Mouse (Mus musculus): Measurements from ENCODE around the gene Gse1. TPM values are rescaled to one million over a fixed set of nuclear protein-coding genes. Genes with fewer than 3 reads are reported as not detected.

Gene Gse1
- total RNA-seq, 1 experiment: 21.4 TPM

DNA sequence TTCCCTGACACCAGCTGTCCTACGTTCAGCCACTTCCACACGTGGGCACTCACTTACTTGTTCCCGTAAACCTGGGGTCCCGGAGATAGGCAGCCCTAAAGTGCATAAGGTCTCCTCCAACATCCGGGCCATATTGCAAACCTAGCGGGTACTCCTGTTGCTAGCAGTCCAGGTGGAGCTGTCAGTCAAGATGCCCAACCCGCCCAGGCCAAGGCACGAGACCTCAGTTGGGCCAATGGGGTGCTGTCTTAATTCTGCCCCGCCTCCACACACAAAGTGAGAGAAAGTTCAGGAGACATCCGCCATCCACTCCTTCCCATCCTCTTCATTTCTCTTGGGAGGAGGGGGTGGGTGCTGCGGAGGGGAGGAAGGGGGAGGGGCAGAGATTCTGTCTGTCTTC is 398.2 kb downstream of the Gse1 start:
- Histone ChIP-seq H3K9me3 (ENCODE audit: control insufficient read depth, insufficient read depth, low read depth, low read length) (no peaks in the 10 kb centered on the region), H3K27ac (ENCODE audit: insufficient read depth, low read depth, low read length, poor library complexity, severe bottlenecking) (peak overlapping the region; percentile 71; the same call in 1 of the 2 replicates), H3K36me3 (ENCODE audit: control insufficient read depth, insufficient read depth, low read length, poor library complexity, severe bottlenecking) (no peaks in the 10 kb centered on the region; the same call in 1 of the 2 replicates), H3K4me1 (ENCODE audit: control insufficient read depth in 2 of 2, insufficient read depth in 2 of 2, low read length in 2 of 2, poor library complexity in 1 of 2) (peaks cover 5 to 31% of the 10 kb centered on the region in 2 experiments; a peak in 3 of 4 replicates), H3K9ac (ENCODE audit: insufficient read depth, low read depth, low read length, poor library complexity, severe bottlenecking) (peak overlapping the region; percentile 76; the same call in 1 of the 2 replicates), H3K4me3 (ENCODE audit: insufficient read depth in 1 of 2, low read depth in 1 of 2, low read length in 2 of 2, poor library complexity in 1 of 2, severe bottlenecking in 1 of 2) (peak overlapping the region; percentile 57)
- in situ Hi-C loops (cut with MboI; ENCODE audit: low sequenced_read_pairs in 2 of 2, unreplicated experiment in 2 of 2): no loop called here
- no peak for TF ChIP-seq HCFC1 (IDR thresholded peaks at IDR 0.05; ENCODE audit: borderline replicate concordance, insufficient read depth, low read length)
- peak; percentile 78 for DNase-seq (ENCODE audit: low read depth, low spot score)

DNA sequence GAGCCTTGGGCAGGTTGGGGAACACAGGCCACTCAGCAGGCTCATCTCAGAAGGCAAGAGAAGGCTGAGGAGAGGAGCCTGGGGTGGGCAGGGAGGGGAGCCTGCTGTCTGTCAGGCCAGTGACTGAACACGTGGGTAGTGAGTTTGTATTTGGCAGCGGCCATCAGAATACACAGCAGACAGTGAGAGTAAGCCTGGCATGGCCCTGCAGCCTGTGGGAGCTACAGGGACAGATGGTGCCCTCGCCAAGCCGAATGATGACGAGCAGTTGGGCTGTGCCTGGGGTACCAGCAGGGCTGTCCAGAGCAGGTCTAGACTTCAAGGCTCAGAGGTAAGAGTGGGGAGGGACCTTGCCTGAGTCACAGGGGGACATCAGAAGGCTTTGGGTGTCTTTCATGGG is 399.0 kb downstream of the Gse1 start:
- Histone ChIP-seq H3K36me3 (ENCODE audit: control insufficient read depth, insufficient read depth, low read length, poor library complexity, severe bottlenecking) (no peaks in the 10 kb centered on the region; the same call in 1 of the 2 replicates), H3K9ac (ENCODE audit: insufficient read depth, low read depth, low read length, poor library complexity, severe bottlenecking) (no peak overlapping the region), H3K4me3 (ENCODE audit: insufficient read depth in 1 of 2, low read depth in 1 of 2, low read length in 2 of 2, poor library complexity in 1 of 2, severe bottlenecking in 1 of 2) (no peak overlapping the region), H3K27ac (ENCODE audit: insufficient read depth, low read depth, low read length, poor library complexity, severe bottlenecking) (no peak overlapping the region), H3K4me1 (ENCODE audit: control insufficient read depth in 2 of 2, insufficient read depth in 2 of 2, low read length in 2 of 2, poor library complexity in 1 of 2) (peaks cover 6 to 26% of the 10 kb centered on the region in 2 experiments; a peak in 3 of 4 replicates), H3K9me3 (ENCODE audit: control insufficient read depth, insufficient read depth, low read depth, low read length) (no peaks in the 10 kb centered on the region)
- in situ Hi-C loops (cut with MboI; ENCODE audit: low sequenced_read_pairs in 2 of 2, unreplicated experiment in 2 of 2): no loop called here
- DNase-seq (ENCODE audit: low read depth, low spot score): no peak
- TF ChIP-seq ZC3H11A (IDR thresholded peaks at IDR 0.05; ENCODE audit: borderline replicate concordance, low read depth, low read length): no peak
- no peak for TF ChIP-seq CHD2 (IDR thresholded peaks at IDR 0.05; ENCODE audit: low read depth, low read length)
- TF ChIP-seq MAFK (IDR thresholded peaks at IDR 0.05; ENCODE audit: insufficient read depth, low read depth, low read length): no peak
- TF ChIP-seq ZNF384 (IDR thresholded peaks at IDR 0.05; ENCODE audit: low read depth, low read length): no peak
- no peak for TF ChIP-seq HCFC1 (IDR thresholded peaks at IDR 0.05; ENCODE audit: borderline replicate concordance, insufficient read depth, low read length)

DNA sequence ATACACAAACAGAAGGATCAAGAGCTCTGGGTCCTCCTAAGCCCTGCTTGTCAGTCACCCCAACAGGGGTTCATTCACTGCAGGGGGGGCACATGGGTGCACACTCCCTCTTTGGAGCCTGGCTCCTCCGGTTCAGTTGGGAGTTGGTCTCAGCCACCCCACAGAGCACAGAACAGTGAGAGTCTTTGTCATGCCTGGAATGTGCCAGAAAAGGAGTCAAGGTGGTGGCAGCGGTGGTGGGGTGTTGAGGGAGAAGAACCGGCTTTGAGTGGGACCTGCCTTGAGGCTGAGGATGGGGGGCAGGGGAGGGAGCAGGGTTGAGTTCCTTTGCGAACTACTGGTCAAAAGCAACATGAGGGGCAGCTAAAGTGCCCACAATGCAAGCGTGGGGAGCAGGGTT is 401.8 kb downstream of the Gse1 start:
- in situ Hi-C loops (cut with MboI; ENCODE audit: low sequenced_read_pairs in 2 of 2, unreplicated experiment in 2 of 2): no loop called here
- H3K4me3 ChIP-seq (ENCODE audit: insufficient read depth in 1 of 2, low read depth in 1 of 2, low read length in 2 of 2, poor library complexity in 1 of 2, severe bottlenecking in 1 of 2): no peak overlapping the region
- no peaks in the 10 kb centered on the region; the same call in 1 of the 2 replicates for H3K36me3 ChIP-seq (ENCODE audit: control insufficient read depth, insufficient read depth, low read length, poor library complexity, severe bottlenecking)
- no peaks in the 10 kb centered on the region for H3K9me3 ChIP-seq (ENCODE audit: control insufficient read depth, insufficient read depth, low read depth, low read length)
- no peak overlapping the region for H3K27ac ChIP-seq (ENCODE audit: insufficient read depth, low read depth, low read length, poor library complexity, severe bottlenecking)
- DNase-seq (ENCODE audit: low read depth, low spot score): no peak
- TF ChIP-seq HCFC1 (IDR thresholded peaks at IDR 0.05; ENCODE audit: borderline replicate concordance, insufficient read depth, low read length): no peak
- no peak for TF ChIP-seq ZNF384 (IDR thresholded peaks at IDR 0.05; ENCODE audit: low read depth, low read length)
- TF ChIP-seq MAFK (IDR thresholded peaks at IDR 0.05; ENCODE audit: insufficient read depth, low read depth, low read length): no peak
- no peak for TF ChIP-seq ZC3H11A (IDR thresholded peaks at IDR 0.05; ENCODE audit: borderline replicate concordance, low read depth, low read length)
- TF ChIP-seq CHD2 (IDR thresholded peaks at IDR 0.05; ENCODE audit: low read depth, low read length): no peak
- H3K4me1 ChIP-seq (ENCODE audit: control insufficient read depth in 2 of 2, insufficient read depth in 2 of 2, low read length in 2 of 2, poor library complexity in 1 of 2): peaks cover 7 to 36% of the 10 kb centered on the region in 2 experiments; a peak in 3 of 4 replicates
- H3K9ac ChIP-seq (ENCODE audit: insufficient read depth, low read depth, low read length, poor library complexity, severe bottlenecking): no peak overlapping the region

DNA sequence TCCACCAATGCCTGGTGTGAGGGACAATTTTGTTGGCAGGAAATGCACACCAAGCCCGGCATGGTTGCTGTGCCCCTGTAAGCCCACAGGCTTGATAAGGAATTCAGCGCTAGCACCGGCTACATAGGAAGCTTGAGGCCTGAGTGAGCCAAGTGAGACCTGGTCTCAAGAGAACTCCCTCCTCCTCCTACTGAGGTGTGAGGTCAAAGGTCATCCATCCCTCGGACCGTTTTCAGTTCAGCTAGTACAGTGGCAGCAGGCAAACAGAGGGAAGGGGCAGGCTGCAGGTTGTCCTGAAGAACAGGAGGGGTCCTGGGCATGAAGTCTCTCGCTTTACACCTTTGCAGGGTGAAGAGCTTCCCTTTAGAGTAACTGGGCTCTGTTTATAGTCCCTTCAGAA is 402.6 kb downstream of the Gse1 start:
- TF ChIP-seq CHD2 (IDR thresholded peaks at IDR 0.05; ENCODE audit: low read depth, low read length) (no peak), ZC3H11A (IDR thresholded peaks at IDR 0.05; ENCODE audit: borderline replicate concordance, low read depth, low read length) (no peak), MAFK (IDR thresholded peaks at IDR 0.05; ENCODE audit: insufficient read depth, low read depth, low read length) (no peak), ZNF384 (IDR thresholded peaks at IDR 0.05; ENCODE audit: low read depth, low read length) (no peak), HCFC1 (IDR thresholded peaks at IDR 0.05; ENCODE audit: borderline replicate concordance, insufficient read depth, low read length) (no peak)
- Histone ChIP-seq H3K9ac (ENCODE audit: insufficient read depth, low read depth, low read length, poor library complexity, severe bottlenecking) (no peak overlapping the region), H3K36me3 (ENCODE audit: control insufficient read depth, insufficient read depth, low read length, poor library complexity, severe bottlenecking) (no peaks in the 10 kb centered on the region), H3K4me1 (ENCODE audit: control insufficient read depth in 2 of 2, insufficient read depth in 2 of 2, low read length in 2 of 2, poor library complexity in 1 of 2) (peaks cover 7 to 37% of the 10 kb centered on the region in 2 experiments; a peak in 3 of 4 replicates), H3K4me3 (ENCODE audit: insufficient read depth in 1 of 2, low read depth in 1 of 2, low read length in 2 of 2, poor library complexity in 1 of 2, severe bottlenecking in 1 of 2) (no peak overlapping the region), H3K27ac (ENCODE audit: insufficient read depth, low read depth, low read length, poor library complexity, severe bottlenecking) (peak overlapping the region; percentile 45; the same call in 1 of the 2 replicates), H3K9me3 (ENCODE audit: control insufficient read depth, insufficient read depth, low read depth, low read length) (no peaks in the 10 kb centered on the region)
- DNase-seq (ENCODE audit: low read depth, low spot score): no peak
- in situ Hi-C loops (cut with MboI; ENCODE audit: low sequenced_read_pairs in 2 of 2, unreplicated experiment in 2 of 2): no loop called here

Other genes starting within 250 kb of the Gse1 start
- gene Crispld2, start 236.0 kb upstream of the Gse1 start, total RNA-seq (2012; rRNA removed): 4.4 and 12.1 TPM in 2 replicates
- gene Zdhhc7, start 127.0 kb upstream of the Gse1 start, total RNA-seq (2012; rRNA removed): 29.9 and 35.4 TPM in 2 replicates
- gene 6430548M08Rik, start 114.3 kb upstream of the Gse1 start, total RNA-seq (2012; rRNA removed): 0.54 and 0.58 TPM in 2 replicates
- not detected in 2 replicates for gene Fam92b, start 51.0 kb upstream of the Gse1 start, total RNA-seq (2012; rRNA removed)